Mouse (Mus musculus) forebrain, embryonic 16.5 days (tissue): Measurements from ENCODE around the gene Gm10320. TPM values are rescaled to one million over a fixed set of nuclear protein-coding genes. Genes with fewer than 3 reads are reported as not detected.

ENCODE experiments used
- ATAC-seq: fragments of 200-750 bp; cut with Nextera tagmentation; 2 replicates; pipeline ENCODE4 v1.8.0; 2017; ENCODE audit warnings: mild to moderate bottlenecking, moderate library complexity
- H3K27ac ChIP-seq: fragments of 300-500 bp; sonication (generic); 2 replicates; pipeline ENCODE4 v1.5.1; 2014; ENCODE audit warnings: low read length, control low read depth
- H3K27me3 ChIP-seq: fragments of 300-500 bp; sonication (generic); replicated peaks from 2 replicates; pipeline ENCODE4 v1.6.1; 2014; ENCODE audit warnings: low read length; ENCODE audit not compliant: control insufficient read depth, insufficient read depth
- H3K36me3 ChIP-seq: fragments of 300-500 bp; sonication (generic); 2 replicates; pipeline ENCODE4 v1.6.1; 2014; ENCODE audit not compliant: control insufficient read depth, insufficient read depth
- H3K4me1 ChIP-seq: fragments of 300-500 bp; sonication (generic); replicated peaks from 2 replicates; pipeline ENCODE4 v1.6.1; 2014; ENCODE audit warnings: low read length; ENCODE audit not compliant: control insufficient read depth, insufficient read depth
- H3K4me2 ChIP-seq: fragments of 300-500 bp; sonication (generic); 2 replicates; pipeline ENCODE4 v1.6.1; 2014; ENCODE audit warnings: mild to moderate bottlenecking, low read length, control low read depth
- H3K4me3 ChIP-seq: fragments of 300-500 bp; sonication (generic); replicated peaks from 2 replicates; pipeline ENCODE4 v1.5.1; 2014; ENCODE audit warnings: mild to moderate bottlenecking, low read length, control low read depth
- H3K9ac ChIP-seq: fragments of 300-500 bp; sonication (generic); replicated peaks from 2 replicates; pipeline ENCODE4 v1.6.1; 2014; ENCODE audit warnings: low read depth, low read length, control low read depth
- H3K9me3 ChIP-seq: fragments of 300-500 bp; sonication (generic); 2 replicates; pipeline ENCODE4 v1.6.1; 2016; ENCODE audit warnings: low read length; ENCODE audit not compliant: control insufficient read depth
- WGBS: fragments of 180-500 bp; shearing (Covaris S2); extraction: QIAGEN DNeasy Blood & Tissue Kit; methylation state at CpG from one replicate; pipeline ENCODE4 v1.1.7; 2014; 5-methylcytosine and 5-hydroxymethylcytosine counted together
- polyA plus RNA-seq: library from polyadenylated mRNA; unstranded; fragments of >200 nt; fragmentation: Nextera tagmentation; extraction: Ambion mirVana; gene quantifications from 2 replicates; pipeline ENCODE4 v1.2.1, GENCODE M21; 2015

Gm10320 gene
- polyA plus RNA-seq, 1 experiment from 2014 or later: 1.3 TPM

GRCm38 (mm10) chr13:98505989-98506388 lies 14.2 kb upstream of the Gm10320 start:
- Histone ChIP-seq H3K36me3 (no peaks in the 10 kb centered on the region), H3K4me3 (no peak overlapping the region), H3K9ac (no peak overlapping the region), H3K27me3 (peaks cover 63% of the 10 kb centered on the region), H3K4me1 (peaks cover 10% of the 10 kb centered on the region), H3K27ac (no peak overlapping the region), H3K9me3 (no peaks in the 10 kb centered on the region), H3K4me2 (no peak overlapping the region)
- WGBS: 16% methylated on average over 6 of the region's 6 CpGs
- ATAC-seq: no peak

GRCm38 (mm10) chr13:98505489-98505857 lies 13.7 kb upstream of the Gm10320 start:
- H3K4me3 ChIP-seq: no peak overlapping the region
- no peak for ATAC-seq
- WGBS: 5% methylated on average over 11 of the region's 11 CpGs
- no peaks in the 10 kb centered on the region for H3K36me3 ChIP-seq
- H3K4me2 ChIP-seq: no peak overlapping the region
- H3K4me1 ChIP-seq: peaks cover 10% of the 10 kb centered on the region
- peaks cover 66% of the 10 kb centered on the region for H3K27me3 ChIP-seq
- no peaks in the 10 kb centered on the region for H3K9me3 ChIP-seq
- no peak overlapping the region for H3K9ac ChIP-seq
- no peak overlapping the region for H3K27ac ChIP-seq

GRCm38 (mm10) chr13:98504661-98505488 lies 13.1 kb upstream of the Gm10320 start:
- peaks cover 70% of the 10 kb centered on the region for H3K27me3 ChIP-seq

GRCm38 (mm10) chr13:98504181-98504660 lies 12.4 kb upstream of the Gm10320 start:
- Histone ChIP-seq H3K36me3 (no peaks in the 10 kb centered on the region), H3K4me2 (no peak overlapping the region), H3K4me3 (0 out of 2 replicates have a peak overlapping the region, but pooled peaks have one; percentile 10), H3K27ac (no peak overlapping the region), H3K4me1 (peaks cover 10% of the 10 kb centered on the region), H3K9ac (no peak overlapping the region), H3K9me3 (no peaks in the 10 kb centered on the region), H3K27me3 (peaks cover 74% of the 10 kb centered on the region)
- under 1% methylated on average over 27 of the region's 27 CpGs for WGBS
- ATAC-seq: no peak

More at GRCm38 (mm10) chr13:98504661-98505488, 13.1 kb upstream of the Gm10320 start:
- Histone ChIP-seq H3K9ac (no peak overlapping the region), H3K9me3 (no peaks in the 10 kb centered on the region), H3K36me3 (no peaks in the 10 kb centered on the region), H3K4me1 (peaks cover 10% of the 10 kb centered on the region), H3K4me3 (peak overlapping the region; percentile 24), H3K4me2 (peak overlapping the region; percentile 42), H3K27ac (no peak overlapping the region)
- under 1% methylated on average over 43 of the region's 51 CpGs for WGBS
- ATAC-seq: peak; percentile 54

- under 1% methylated on average over 8 of the region's 8 CpGs for WGBS
Measured at GRCm38 (mm10) chr13:98503601-98504000, 11.8 kb upstream of the Gm10320 start.

GRCm38 (mm10) chr13:98502813-98503341 lies 11.1 kb upstream of the Gm10320 start:
- Histone ChIP-seq H3K36me3 (no peaks in the 10 kb centered on the region), H3K4me1 (peaks cover 10% of the 10 kb centered on the region), H3K4me3 (no peak overlapping the region), H3K27ac (no peak overlapping the region), H3K4me2 (no peak overlapping the region), H3K9ac (no peak overlapping the region), H3K9me3 (no peaks in the 10 kb centered on the region), H3K27me3 (peaks cover 80% of the 10 kb centered on the region)
- under 1% methylated on average over 27 of the region's 27 CpGs for WGBS
- no peak for ATAC-seq

More at GRCm38 (mm10) chr13:98503601-98504000, 11.8 kb upstream of the Gm10320 start:
- no peak overlapping the region for H3K4me2 ChIP-seq
- H3K36me3 ChIP-seq: no peaks in the 10 kb centered on the region
- no peak overlapping the region for H3K9ac ChIP-seq
- no peak overlapping the region for H3K27ac ChIP-seq
- no peaks in the 10 kb centered on the region for H3K9me3 ChIP-seq
- peaks cover 80% of the 10 kb centered on the region for H3K27me3 ChIP-seq
- ATAC-seq: no peak
- no peak overlapping the region for H3K4me3 ChIP-seq
- H3K4me1 ChIP-seq: peaks cover 10% of the 10 kb centered on the region

- H3K36me3 ChIP-seq: no peaks in the 10 kb centered on the region
- no peak overlapping the region for H3K4me3 ChIP-seq
- H3K9me3 ChIP-seq: no peaks in the 10 kb centered on the region
- no peak for ATAC-seq
- WGBS: 1% methylated on average over 16 of the region's 16 CpGs
- H3K4me1 ChIP-seq: peaks cover 15% of the 10 kb centered on the region
- no peak overlapping the region for H3K9ac ChIP-seq
- H3K27me3 ChIP-seq: peaks cover 79% of the 10 kb centered on the region
- no peak overlapping the region for H3K27ac ChIP-seq
- H3K4me2 ChIP-seq: no peak overlapping the region
Measured at GRCm38 (mm10) chr13:98502236-98502812, 10.5 kb upstream of the Gm10320 start.

- H3K36me3 ChIP-seq: no peaks in the 10 kb centered on the region
- no peak overlapping the region for H3K9ac ChIP-seq
- peaks cover 22% of the 10 kb centered on the region for H3K4me1 ChIP-seq
- H3K27ac ChIP-seq: no peak overlapping the region
- H3K4me2 ChIP-seq: no peak overlapping the region
- no peak for ATAC-seq
- 5% methylated on average over 6 of the region's 6 CpGs for WGBS
- no peaks in the 10 kb centered on the region for H3K9me3 ChIP-seq
- H3K27me3 ChIP-seq: peaks cover 69% of the 10 kb centered on the region
- no peak overlapping the region for H3K4me3 ChIP-seq
Measured at GRCm38 (mm10) chr13:98501321-98501720, 9.5 kb upstream of the Gm10320 start.

GRCm38 (mm10) chr13:98500471-98501125 lies 8.8 kb upstream of the Gm10320 start:
- 22% methylated on average over 13 of the region's 13 CpGs for WGBS
- Histone ChIP-seq H3K4me1 (peaks cover 22% of the 10 kb centered on the region), H3K27me3 (peaks cover 62% of the 10 kb centered on the region), H3K9me3 (no peaks in the 10 kb centered on the region), H3K4me3 (no peak overlapping the region), H3K36me3 (no peaks in the 10 kb centered on the region), H3K27ac (no peak overlapping the region), H3K4me2 (no peak overlapping the region), H3K9ac (no peak overlapping the region)
- no peak for ATAC-seq
